Mouse (Mus musculus) heart, postnatal 0 days (tissue): ENCODE data around the gene Rtp3.

Experiments used
- CTCF ChIP-seq: IDR thresholded peaks from 2 replicates; pipeline ENCODE4 v1.5.1; 2016; ENCODE audit warnings: antibody characterized with exemption, control low read depth, low read depth
- EP300 ChIP-seq: IDR thresholded peaks from 2 replicates; pipeline ENCODE4 v1.6.1; 2016; ENCODE audit warnings: antibody characterized with exemption, low read depth

DNA sequence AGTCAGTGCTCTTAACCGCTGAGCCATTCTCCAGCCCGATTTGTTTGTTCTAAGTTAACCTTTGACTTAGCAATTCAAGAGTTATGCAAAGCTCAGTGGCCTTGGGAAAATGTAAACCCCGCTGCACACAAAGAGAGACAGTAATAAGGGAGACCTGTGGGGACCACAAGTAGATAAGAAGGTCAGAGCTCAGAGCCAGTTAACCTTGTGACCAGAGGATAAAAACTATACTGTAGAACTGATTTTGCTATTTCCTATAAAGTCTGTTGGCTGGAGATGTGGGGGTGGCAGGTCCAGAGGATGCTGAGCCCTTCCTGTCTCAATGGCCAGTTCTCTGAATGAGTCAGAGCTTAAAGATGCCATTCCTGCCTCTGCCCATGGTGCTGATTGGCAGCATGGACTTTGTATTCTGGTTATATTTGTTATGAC lies 2.9 kb upstream of the Rtp3 start:
- TF ChIP-seq CTCF (no peak), EP300 (no peak)
